Mouse (Mus musculus) gastrocnemius, postnatal 14 days (tissue): Measurements from ENCODE around the gene Acbd4. TPM values are rescaled to one million over a fixed set of nuclear protein-coding genes. Genes with fewer than 3 reads are reported as not detected.
A peak's percentile ranks its signal among the peaks of the same experiment; 100 is the strongest.

Experiments
- DNase-seq: peaks from one replicate; pipeline ENCODE4 v3.0.0; 2021; ENCODE audit warnings: mixed read lengths
- intact Hi-C: fragments of 180-260 bp; cut with DNase I; formaldehyde crosslinking; loops from one replicate; pipeline ENCODE4 v1.15.1; 2025; ENCODE audit warnings: low total_unique reads
- total RNA-seq, 2 experiments: library from RNA; stranded (reverse); gene quantifications; 2 replicates each; pipeline ENCODE4 v1.2.3; 2021

Gene Acbd4
- total RNA-seq, 2 experiments from 2014 or later: 30.0 to 35.7 TPM

- no peak for DNase-seq
- intact Hi-C loops: no loop called here
Observed at GRCm38 (mm10) chr11:103133456-103134185, 32.1 kb downstream of the Acbd4 start.

- DNase-seq: no peak
- intact Hi-C loops: no loop called here
Observed at GRCm38 (mm10) chr11:103134221-103134620, 32.7 kb downstream of the Acbd4 start.

DNA sequence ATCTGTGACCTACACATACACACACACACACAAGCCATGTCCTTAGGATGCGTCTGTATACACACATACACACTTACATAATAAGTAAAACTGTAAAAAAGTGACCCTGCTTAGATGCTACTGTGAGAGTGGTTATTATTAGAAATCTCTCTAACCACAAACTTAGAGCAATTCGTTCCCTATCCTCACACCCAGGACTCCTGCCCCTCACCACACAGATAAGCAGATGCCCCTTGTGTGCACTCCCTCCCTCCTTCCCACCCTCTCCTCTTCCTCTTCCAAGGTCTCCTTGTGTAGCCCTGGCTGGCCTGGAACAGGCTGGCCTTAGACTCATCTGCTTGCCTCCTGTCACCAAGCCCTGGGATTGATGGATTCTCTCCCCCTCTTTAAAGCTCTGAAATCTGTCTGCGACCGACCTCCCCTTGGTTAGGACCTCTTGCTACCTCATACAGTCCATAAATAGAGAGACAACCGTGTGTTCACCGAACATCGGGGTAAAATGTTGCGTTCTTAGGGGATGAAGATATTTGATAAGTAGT, 34.6 kb downstream of the Acbd4 start:
- no peak for DNase-seq
- intact Hi-C loops: no loop called here

GRCm38 (mm10) chr11:103139951-103140762, 38.7 kb downstream of the Acbd4 start:
- intact Hi-C loops: no loop called here
- no peak for DNase-seq

- no peak for DNase-seq
- intact Hi-C loops: no loop called here
Observed at GRCm38 (mm10) chr11:103140763-103141100, 39.2 kb downstream of the Acbd4 start.

DNA sequence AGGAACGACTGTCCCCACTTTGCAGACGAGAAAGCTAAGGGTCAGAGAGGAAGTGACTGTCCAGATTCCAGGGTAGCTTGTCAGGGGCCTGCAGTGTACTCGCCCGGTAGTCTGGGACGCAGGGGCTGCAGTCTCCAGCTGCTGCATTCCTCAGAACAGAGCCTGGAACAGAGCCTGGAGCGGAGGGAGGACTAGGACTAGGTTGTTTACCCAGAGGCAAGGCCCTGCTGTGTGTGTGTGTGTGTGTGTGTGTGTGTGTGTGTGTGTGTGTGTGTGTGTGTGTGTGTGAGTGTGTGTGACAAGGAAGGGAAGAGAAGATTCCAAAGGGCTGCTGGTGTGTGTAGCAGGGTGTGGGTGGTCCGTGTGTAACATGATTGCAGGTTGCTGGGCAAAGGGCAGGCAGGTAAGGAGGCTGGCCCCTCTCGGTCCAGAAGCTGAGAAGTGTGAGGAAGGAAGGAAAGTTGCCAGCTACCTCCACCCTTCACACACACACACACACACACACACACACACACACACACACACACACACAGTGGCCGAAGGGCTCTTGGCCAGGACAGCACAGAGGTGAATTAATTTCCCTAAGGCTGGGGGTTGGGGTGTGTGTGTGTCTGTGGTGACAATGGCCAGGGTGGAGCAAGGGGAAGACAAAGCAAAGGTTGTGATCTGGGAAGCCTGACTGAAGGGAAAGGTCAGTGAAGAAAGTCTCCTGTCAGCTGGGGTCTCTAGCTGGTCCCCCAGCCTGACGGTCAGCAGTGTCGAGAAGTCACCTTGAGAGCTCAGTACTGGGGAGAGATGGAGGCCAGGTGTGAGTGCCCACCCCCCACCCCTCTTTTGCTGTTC, 39.8 kb downstream of the Acbd4 start:
- peak; percentile 83 for DNase-seq
- intact Hi-C loops: no loop called here

DNA sequence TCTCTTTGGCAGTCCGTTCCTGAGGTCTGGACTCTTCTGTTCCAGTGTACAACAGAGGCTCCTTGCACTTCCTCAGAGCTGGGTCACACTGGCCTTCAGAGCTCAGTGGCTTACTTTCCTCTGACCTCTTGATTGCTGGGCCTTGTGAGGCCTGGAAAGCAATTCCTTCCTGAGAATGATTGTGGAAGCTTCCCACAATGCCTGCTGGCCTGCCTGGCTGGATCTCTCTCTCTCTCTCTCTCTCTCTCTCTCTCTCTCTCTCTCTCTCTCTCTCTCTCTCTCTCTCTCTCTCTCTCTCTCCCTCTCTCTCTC, 40.4 kb downstream of the Acbd4 start:
- DNase-seq: no peak
- intact Hi-C loops: no loop called here

DNA sequence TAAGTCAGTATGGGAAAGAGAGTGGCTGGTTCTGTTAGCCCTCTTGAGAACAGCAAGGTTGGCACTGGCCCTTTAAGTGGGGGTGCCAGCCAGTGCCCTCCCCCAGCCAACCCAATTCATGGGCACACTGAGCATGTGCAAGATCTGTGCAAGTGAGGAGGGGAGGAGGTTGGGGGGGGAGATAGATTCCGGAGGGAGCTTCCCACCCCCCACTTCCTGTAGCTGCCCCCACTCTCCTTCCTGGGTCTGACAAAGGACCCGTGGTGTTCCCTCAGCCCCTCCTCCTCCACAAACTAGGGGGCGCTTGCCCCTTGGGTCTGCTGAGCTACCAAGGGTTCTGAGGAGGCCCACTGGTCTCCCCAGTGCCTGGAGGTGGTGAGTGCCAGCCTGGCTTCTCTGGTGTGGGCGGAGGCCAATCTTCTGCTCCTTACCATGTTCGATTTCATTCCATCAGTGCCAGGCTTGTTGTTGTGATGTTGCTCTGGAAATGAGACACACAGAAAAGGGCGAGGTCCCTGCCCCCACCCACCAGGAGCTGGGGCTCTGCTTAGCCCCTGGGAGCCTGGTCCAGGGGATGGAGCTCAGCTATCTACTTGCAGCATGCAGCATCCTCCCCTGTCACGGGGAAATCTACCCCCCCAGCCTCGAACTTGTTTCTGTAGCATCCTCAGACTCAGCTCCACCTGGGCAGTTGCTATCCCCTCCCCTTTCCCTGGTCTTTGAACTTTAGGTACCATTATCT, 41.1 kb downstream of the Acbd4 start:
- peak; percentile 59 for DNase-seq

DNA sequence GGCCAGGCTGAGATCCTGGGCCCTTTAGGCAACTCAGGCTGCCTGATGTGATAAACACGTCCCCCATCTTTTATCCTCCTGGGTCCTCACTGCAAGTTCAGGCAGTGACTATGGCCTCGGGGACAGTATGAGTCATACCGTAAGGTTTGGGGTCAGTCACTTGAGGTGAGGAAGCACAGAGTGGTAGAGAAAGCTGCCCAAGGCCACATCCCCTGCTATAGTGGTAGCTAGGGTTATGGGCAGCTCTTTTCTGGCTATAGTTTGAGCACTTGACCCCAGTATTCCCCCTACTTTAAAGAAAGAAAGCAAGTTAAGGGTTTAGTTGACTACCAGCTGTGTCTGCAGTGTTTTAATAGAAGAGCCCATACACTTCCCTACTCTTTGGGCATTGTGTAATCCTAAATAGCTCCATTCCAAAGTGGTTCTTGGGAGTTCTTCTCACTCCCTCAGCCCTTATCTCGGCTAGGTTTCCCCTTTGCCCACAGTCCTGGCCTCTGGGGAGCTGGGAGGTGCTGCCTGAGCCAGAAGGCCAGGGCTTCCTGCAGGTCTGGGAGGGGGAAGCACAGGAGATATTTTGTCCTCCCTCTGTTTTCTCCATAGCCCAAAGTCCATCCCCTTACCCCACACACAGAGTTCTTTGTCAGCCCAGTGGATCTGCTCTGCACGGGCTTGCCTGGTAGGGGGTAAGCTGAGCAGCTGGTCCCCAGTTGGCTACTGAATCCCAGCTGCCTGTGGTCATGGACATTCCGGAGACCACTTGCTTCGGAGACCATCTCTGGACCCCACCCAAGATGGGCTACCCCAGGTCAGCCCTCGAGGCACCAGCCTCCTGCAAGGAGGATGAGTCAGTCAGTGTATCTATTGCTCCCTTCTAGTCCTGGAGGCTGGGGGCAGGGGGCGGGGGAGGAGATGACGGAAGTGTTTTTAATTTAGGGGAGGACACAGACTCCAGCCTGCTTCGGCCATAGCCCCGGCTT, 43.1 kb downstream of the Acbd4 start:
- DNase-seq: no peak

More for the DNA sequence above, 41.1 kb downstream of the Acbd4 start:
- intact Hi-C loops: no loop called here

GRCm38 (mm10) chr11:103146386-103146785, 44.9 kb downstream of the Acbd4 start:
- DNase-seq: no peak
- intact Hi-C loops: no loop called here

More for the DNA sequence above, 43.1 kb downstream of the Acbd4 start:
- intact Hi-C loops: no loop called here

DNA sequence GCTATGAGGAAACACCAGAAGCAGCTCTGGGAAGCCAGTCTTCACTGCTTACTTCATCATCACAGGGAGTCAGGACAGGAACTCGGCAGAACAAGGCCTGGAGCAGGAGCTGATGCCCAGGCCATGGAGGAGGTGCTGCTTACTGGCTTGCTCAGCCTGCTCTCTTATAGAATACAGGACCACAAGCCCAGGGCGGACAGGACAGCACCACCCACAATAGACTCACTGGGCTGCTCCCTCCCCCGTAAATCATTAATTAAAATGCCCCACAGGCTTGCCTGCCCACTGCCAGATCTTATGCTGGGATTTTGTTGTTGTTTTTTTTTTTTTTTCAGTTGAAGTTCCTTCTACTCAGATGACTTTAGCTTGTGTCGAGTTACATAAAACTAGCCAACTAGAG, 46.3 kb downstream of the Acbd4 start:
- intact Hi-C loops: no loop called here
- DNase-seq: no peak

GRCm38 (mm10) chr11:103149771-103150170, 48.3 kb downstream of the Acbd4 start:
- intact Hi-C loops: no loop called here
- no peak for DNase-seq

DNA sequence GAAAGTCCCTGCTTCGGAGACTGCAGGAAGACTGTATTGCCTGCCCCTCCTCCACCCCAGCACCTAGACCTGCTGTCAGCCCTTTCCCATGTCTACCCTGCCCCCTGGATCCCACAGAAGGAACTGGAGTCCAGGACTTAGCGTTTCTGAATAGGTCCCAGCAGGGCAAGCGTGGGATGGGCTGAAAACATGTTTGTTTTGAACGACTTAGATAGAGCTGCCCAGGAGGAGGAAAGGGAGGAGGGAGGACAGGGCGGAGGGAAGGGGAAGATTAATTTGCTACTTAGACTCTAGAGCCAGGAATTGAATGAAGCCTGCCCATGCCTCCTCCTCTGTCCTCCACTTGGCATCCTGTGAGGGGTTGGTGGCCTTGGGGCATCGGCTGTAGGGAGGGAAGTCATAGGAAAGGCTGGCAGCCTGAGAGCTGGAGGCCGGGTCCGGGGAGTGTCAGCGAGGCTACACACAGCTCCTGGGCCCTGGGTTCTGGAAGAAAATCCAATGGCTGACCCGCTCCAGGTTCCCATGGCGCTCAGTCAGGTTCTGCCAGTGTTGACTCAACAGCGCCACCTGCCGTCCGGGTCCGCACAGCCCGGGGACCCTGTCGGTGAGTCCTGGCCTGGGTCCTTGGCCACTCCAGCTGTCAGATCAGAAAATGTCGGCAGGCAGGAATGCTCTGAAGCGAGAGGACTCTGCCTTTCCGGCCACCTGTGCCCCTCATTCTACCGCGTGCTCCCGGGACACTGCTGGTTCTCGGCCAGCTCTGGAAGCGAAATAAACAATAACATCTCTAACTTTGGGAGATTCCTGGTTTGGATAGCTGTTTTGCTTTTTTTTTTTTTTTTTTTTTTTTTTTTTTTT, 57.4 kb downstream of the Acbd4 start:
- peak; percentile 97 for DNase-seq
- intact Hi-C loops: loop anchor here (5.0 kb wide), 2 partner anchors 37 to 57 kb away; partner anchors contain the start of genes Acbd4 and Plcd3

DNA sequence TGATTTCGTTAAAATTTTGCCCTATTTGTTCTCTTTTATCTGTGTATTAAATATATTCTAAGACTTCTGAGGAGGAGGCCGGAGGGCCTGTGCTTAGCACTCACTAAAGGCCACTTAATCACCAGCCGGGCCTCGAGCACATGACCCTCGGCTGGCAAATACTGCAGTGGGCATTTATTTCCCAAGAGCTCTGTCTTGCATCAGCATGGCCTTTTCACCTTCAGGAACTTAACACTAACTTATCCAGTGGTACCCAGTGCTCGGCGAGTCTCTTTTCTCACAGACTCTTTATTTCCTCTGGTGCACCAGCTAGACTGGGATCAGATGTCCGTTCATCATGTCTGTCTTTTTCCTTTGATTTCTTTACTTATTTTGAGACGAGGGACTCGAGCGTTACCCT, 59.3 kb downstream of the Acbd4 start:
- DNase-seq: no peak
- intact Hi-C loops: no loop called here

DNA sequence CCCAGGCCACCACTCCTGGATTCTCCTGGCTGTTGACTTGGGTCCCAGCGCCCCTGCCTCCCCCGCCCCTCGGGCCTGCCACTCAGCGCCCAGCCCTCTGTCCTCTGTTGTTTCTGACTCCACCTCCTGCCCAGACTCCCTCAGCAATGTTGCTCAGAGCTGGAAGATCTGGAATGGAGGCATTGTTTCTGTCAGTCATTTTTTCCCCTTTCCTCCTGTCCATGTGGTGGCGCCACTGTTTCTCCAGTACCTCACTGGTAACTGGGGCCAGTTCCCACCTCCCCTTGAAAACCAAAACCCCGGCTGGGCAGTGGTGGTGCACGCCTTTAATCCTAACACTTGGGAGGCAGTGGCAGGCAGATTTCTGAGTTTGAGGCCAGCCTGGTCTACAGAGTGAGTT, 60.0 kb downstream of the Acbd4 start:
- intact Hi-C loops: no loop called here
- no peak for DNase-seq
